Mouse (Mus musculus): ENCODE measurements around the gene Rnaseh2a. TPM values are rescaled to one million over a fixed set of nuclear protein-coding genes. Genes with fewer than 3 reads are reported as not detected.

The Rnaseh2a gene
- total and polyA plus RNA-seq, 3 experiments, result 71.6 to 115 (median 83.1) TPM

GRCm38 (mm10) chr8:84989311-84989731 lies 19.8 kb upstream of the Rnaseh2a start:
- peak overlapping the region; percentile 93; the same call in 1 of the 2 replicates for H3K9ac ChIP-seq (ENCODE audit: insufficient read depth, low read depth)
- H3K79me2 ChIP-seq (replicated peaks; ENCODE audit: control insufficient read depth, extremely low read depth, insufficient read depth, poor library complexity, severe bottlenecking), result no peaks in the 10 kb centered on the region
- peak overlapping the region in 1 of 3 experiments; percentile 1 for H3K4me3 ChIP-seq (replicated peaks in 1 of 3; ENCODE audit: low read depth in 2 of 3, low read length in 2 of 3, poor library complexity in 1 of 3)
- no peaks in the 10 kb centered on the region for H3K9me3 ChIP-seq (replicated peaks; ENCODE audit: low read length)
- no peak for DNase-seq (ENCODE audit: extremely low read depth)
- no peaks in the 10 kb centered on the region for H3K27me3 ChIP-seq (replicated peaks)
- in situ Hi-C loops (cut with MboI; ENCODE audit: low pct_ligation_motif_present, low pct_unique_long_range_greater_than_20kb, low sequenced_read_pairs), result no loop called here
- peak overlapping the region; percentile 81; the same call in 1 of the 2 replicates for H3K4me2 ChIP-seq (ENCODE audit: insufficient read depth, low read depth, poor library complexity, severe bottlenecking)
- dilution Hi-C loops (cut with MboI; ENCODE audit: extremely low pct_ligation_motif_present, extremely low pct_unique_long_range_greater_than_20kb, low sequenced_read_pairs), result no loop called here
- TF ChIP-seq HCFC1 (IDR thresholded peaks at IDR 0.05; ENCODE audit: low read depth, low read length), result no peak
- TF ChIP-seq CHD2 (IDR thresholded peaks at IDR 0.05; ENCODE audit: low read length), result no peak
- 0 out of 2 replicates have a peak, but pooled peaks have one; percentile 5 for TF ChIP-seq MYC (IDR thresholded peaks at IDR 0.05; ENCODE audit: low read depth, low read length)
- TF ChIP-seq ZC3H11A (IDR thresholded peaks at IDR 0.05; ENCODE audit: low read depth, low read length), result no peak
- TF ChIP-seq ZMIZ1 (IDR thresholded peaks at IDR 0.05; ENCODE audit: low read depth, low read length), result no peak
- TF ChIP-seq MAZ (IDR thresholded peaks at IDR 0.05; ENCODE audit: low read depth, low read length), result 0 out of 2 replicates have a peak, but pooled peaks have one; percentile 10
- no peak for TF ChIP-seq RAD21 (IDR thresholded peaks at IDR 0.05; ENCODE audit: low read depth, low read length)
- 0 out of 2 replicates have a peak, but pooled peaks have one; percentile 6 for TF ChIP-seq MXI1 (IDR thresholded peaks at IDR 0.05; ENCODE audit: low read depth, low read length)
- no peak for TF ChIP-seq ELF1 (IDR thresholded peaks at IDR 0.05; ENCODE audit: low read depth, low read length)
- no peak for TF ChIP-seq MAX (IDR thresholded peaks at IDR 0.05; ENCODE audit: low read length)
- TF ChIP-seq MAFK (IDR thresholded peaks at IDR 0.05; ENCODE audit: insufficient replicate concordance, low read length), result no peak
- no peak for TF ChIP-seq USF1 (IDR thresholded peaks at IDR 0.05; ENCODE audit: low read depth, low read length)
- TF ChIP-seq ZKSCAN1 (IDR thresholded peaks at IDR 0.05; ENCODE audit: borderline replicate concordance, low read depth, low read length), result no peak
- TF ChIP-seq E2F4 (IDR thresholded peaks at IDR 0.05; ENCODE audit: insufficient replicate concordance, low read depth, low read length), result no peak
- H3K36me3 ChIP-seq (replicated peaks in 1 of 2; ENCODE audit: control insufficient read depth in 1 of 2, insufficient read depth in 1 of 2, low read length in 1 of 2), result peaks cover 0 to 17% of the 10 kb centered on the region in 2 experiments
- peaks cover 25 to 43% of the 10 kb centered on the region in 2 experiments for H3K4me1 ChIP-seq (ENCODE audit: control insufficient read depth in 1 of 2, insufficient read depth in 2 of 2)
- H3K27ac ChIP-seq (ENCODE audit: insufficient read depth, low read depth), result peak overlapping the region; percentile 29

- H3K79me2 ChIP-seq (replicated peaks; ENCODE audit: control insufficient read depth, extremely low read depth, insufficient read depth, poor library complexity, severe bottlenecking), result no peaks in the 10 kb centered on the region
- H3K9ac ChIP-seq (ENCODE audit: insufficient read depth, low read depth), result no peak overlapping the region
- no peak overlapping the region for H3K4me2 ChIP-seq (ENCODE audit: insufficient read depth, low read depth, poor library complexity, severe bottlenecking)
- H3K4me3 ChIP-seq (replicated peaks in 1 of 3; ENCODE audit: low read depth in 2 of 3, low read length in 2 of 3, poor library complexity in 1 of 3), result no peak overlapping the region
- TF ChIP-seq BHLHE40 (IDR thresholded peaks at IDR 0.05; ENCODE audit: low read depth, low read length) (no peak), TBP (conservative IDR thresholded peaks at IDR 0.05; ENCODE audit: low read depth, low read length) (no peak), EP300 (IDR thresholded peaks at IDR 0.05; ENCODE audit: low read length) (no peak), POLR2AphosphoS2 (IDR thresholded peaks at IDR 0.05; ENCODE audit: low read depth, low read length) (no peak), SMC3 (IDR thresholded peaks at IDR 0.05; ENCODE audit: low read depth, low read length) (no peak), KAT2A (IDR thresholded peaks at IDR 0.05; ENCODE audit: insufficient replicate concordance, low read length) (no peak), USF1 (IDR thresholded peaks at IDR 0.05; ENCODE audit: low read depth, low read length) (no peak), MXI1 (IDR thresholded peaks at IDR 0.05; ENCODE audit: low read depth, low read length) (no peak), ZNF384 (IDR thresholded peaks at IDR 0.05; ENCODE audit: low read depth, low read length) (no peak), USF2 (conservative IDR thresholded peaks at IDR 0.05; ENCODE audit: low read depth, low read length) (no peak), HCFC1 (IDR thresholded peaks at IDR 0.05; ENCODE audit: low read depth, low read length) (no peak), PAX5 (IDR thresholded peaks at IDR 0.05; ENCODE audit: low read length) (no peak), MYC (IDR thresholded peaks at IDR 0.05; ENCODE audit: low read depth, low read length) (no peak), NELFE (IDR thresholded peaks at IDR 0.05; ENCODE audit: low read depth, low read length) (no peak), CHD2 (IDR thresholded peaks at IDR 0.05; ENCODE audit: low read length) (no peak)
- no peaks in the 10 kb centered on the region for H3K9me3 ChIP-seq (replicated peaks; ENCODE audit: low read length)
- H3K27me3 ChIP-seq (replicated peaks), result no peaks in the 10 kb centered on the region
- H3K36me3 ChIP-seq (replicated peaks in 1 of 2; ENCODE audit: control insufficient read depth in 1 of 2, insufficient read depth in 1 of 2, low read length in 1 of 2), result peaks cover 0 to 8% of the 10 kb centered on the region in 2 experiments
- H3K4me1 ChIP-seq (ENCODE audit: control insufficient read depth in 1 of 2, insufficient read depth in 2 of 2), result peaks cover 38 to 54% of the 10 kb centered on the region in 2 experiments
- H3K27ac ChIP-seq (ENCODE audit: insufficient read depth, low read depth), result peak overlapping the region; percentile 22; the same call in 1 of the 2 replicates
- dilution Hi-C loops (cut with MboI; ENCODE audit: extremely low pct_ligation_motif_present, extremely low pct_unique_long_range_greater_than_20kb, low sequenced_read_pairs) (no loop called here), in situ Hi-C loops (cut with MboI; ENCODE audit: low pct_ligation_motif_present, low pct_unique_long_range_greater_than_20kb, low sequenced_read_pairs) (no loop called here)
- no peak for DNase-seq (ENCODE audit: extremely low read depth)
These were observed 18.3 kb upstream of the Rnaseh2a start for GRCm38 (mm10) chr8:84987903-84988302.

Data from CH12.LX (cell line).